8 mouse cellular contexts compared by ENCODE assay signal in genomic region chr17:35051156-35052086, GRCm38 (mm10). TPM values are rescaled to one million over a fixed set of nuclear protein-coding genes. Genes with fewer than 3 reads are reported as not detected.
DNase-seq lines count a peak whose midpoint lies in the region; ATAC-seq and TF ChIP-seq lines count a peak whose summit lies in the region.

No protein-coding gene starts in this region.

- peak overlapping the region; percentile 65 for H3K4me3 ChIP-seq in lung, postnatal 0 days (ENCODE audit: low read depth, low read length)

- peak overlapping the region; percentile 83 for H3K4me2 ChIP-seq in lung, postnatal 0 days (replicated peaks; ENCODE audit: low read depth, low read length)

- DNase-seq in 3T3-L1 (ENCODE audit: low read depth, low spot score), result peak; percentile 94
- peak; percentile 80 for DNase-seq in T-cell, adult 2 months (ENCODE audit: low spot score)
- DNase-seq in embryo, embryonic 10.5 days (ENCODE audit: low spot score), result peak; percentile 87
- DNase-seq in heart, adult 18-20 months, result peak; percentile 85 to 94
- DNase-seq in kidney, adult 18-20 months, result peak; percentile 69
- DNase-seq in lung, postnatal 0 days (ENCODE audit: low spot score), result peak; percentile 96
- peak; percentile 32 for DNase-seq in ovary, postnatal 10 days (ENCODE audit: low spot score)
- DNase-seq in right cerebral cortex, adult 2 months (ENCODE audit: low spot score in 2 of 2), result no peak

- peak; percentile 83 for ATAC-seq in lung, postnatal 0 days

- no peaks in the 10 kb centered on the region for H3K9me3 ChIP-seq in lung, postnatal 0 days (ENCODE audit: low read length)

- TF ChIP-seq EP300 in lung, postnatal 0 days (IDR thresholded peaks at IDR 0.05), result peak; percentile 81

- WGBS in lung, postnatal 0 days, result 2% methylated on average over 18 of the region's 21 CpGs

- H3K36me3 ChIP-seq in lung, postnatal 0 days (ENCODE audit: insufficient read depth, low read length), result peaks cover 33% of the 10 kb centered on the region; the same call in 1 of the 2 replicates

- peaks cover 12% of the 10 kb centered on the region; the same call in 1 of the 2 replicates for H3K4me1 ChIP-seq in lung, postnatal 0 days (ENCODE audit: insufficient read depth, low read depth, low read length)

- peak overlapping the region; percentile 96 for H3K27ac ChIP-seq in lung, postnatal 0 days (ENCODE audit: low read length)

- H3K9ac ChIP-seq in lung, postnatal 0 days (replicated peaks; ENCODE audit: low read depth), result peak overlapping the region; percentile 81

- no peaks in the 10 kb centered on the region for H3K27me3 ChIP-seq in lung, postnatal 0 days (replicated peaks; ENCODE audit: insufficient read depth, low read length)

- no peak; the same call in 1 of the 2 replicates for TF ChIP-seq CTCF in lung, postnatal 0 days (IDR thresholded peaks at IDR 0.05)

RNA-seq across cellular contexts. Expression of gene Clic1, which starts 1.7 kb away (rescaled TPM):
- total RNA-seq in heart, adult 18-20 months (2021), result 10 to 100 TPM; 30.4 to 32.4 TPM
- polyA plus RNA-seq in lung, postnatal 0 days (2015; fragmentation: Nextera tagmentation; extraction: Ambion mirVana), result 343 and 355 TPM in 2 replicates

RNA-seq across cellular contexts. Expression of gene Msh5, which starts 4.9 kb away (rescaled TPM):
- not detected for total RNA-seq in heart, adult 18-20 months (2021)
- 1.8 and 2.4 TPM in 2 replicates for polyA plus RNA-seq in lung, postnatal 0 days (2015; fragmentation: Nextera tagmentation; extraction: Ambion mirVana)

RNA-seq across cellular contexts. Expression of gene Ddah2, which starts 7.4 kb away (rescaled TPM):
- 10 to 100 TPM; 14.0 to 19.8 TPM for total RNA-seq in heart, adult 18-20 months (2021)
- 238 and 247 TPM in 2 replicates for polyA plus RNA-seq in lung, postnatal 0 days (2015; fragmentation: Nextera tagmentation; extraction: Ambion mirVana)

RNA-seq across cellular contexts. Expression of gene Ly6g6c, which starts 13.8 kb away (rescaled TPM):
- not detected for total RNA-seq in heart, adult 18-20 months (2021)
- polyA plus RNA-seq in lung, postnatal 0 days (2015; fragmentation: Nextera tagmentation; extraction: Ambion mirVana), result 3.5 and 4.9 TPM in 2 replicates

RNA-seq across cellular contexts. Expression of gene Mpig6b, which starts 14.6 kb away (rescaled TPM):
- total RNA-seq in heart, adult 18-20 months (2021), result under 1 TPM; 0.31 to 0.87 TPM
- 2.1 and 2.3 TPM in 2 replicates for polyA plus RNA-seq in lung, postnatal 0 days (2015; fragmentation: Nextera tagmentation; extraction: Ambion mirVana)

Comparison
In these comparisons a context has a peak if more than half of its experiments do, and no peak if none do; other contexts are left out.
1. DNase-seq: peak in 3T3-L1 (single experiment), T-cell, adult 2 months (single experiment), embryo, embryonic 10.5 days (single experiment), heart, adult 18-20 months (2 of 2), kidney, adult 18-20 months (single experiment), lung, postnatal 0 days (single experiment) and ovary, postnatal 10 days (single experiment); none in right cerebral cortex, adult 2 months (0 of 2).